Mouse (Mus musculus): Measurements from ENCODE around the gene Enpp3.

The Enpp3 gene

DNA sequence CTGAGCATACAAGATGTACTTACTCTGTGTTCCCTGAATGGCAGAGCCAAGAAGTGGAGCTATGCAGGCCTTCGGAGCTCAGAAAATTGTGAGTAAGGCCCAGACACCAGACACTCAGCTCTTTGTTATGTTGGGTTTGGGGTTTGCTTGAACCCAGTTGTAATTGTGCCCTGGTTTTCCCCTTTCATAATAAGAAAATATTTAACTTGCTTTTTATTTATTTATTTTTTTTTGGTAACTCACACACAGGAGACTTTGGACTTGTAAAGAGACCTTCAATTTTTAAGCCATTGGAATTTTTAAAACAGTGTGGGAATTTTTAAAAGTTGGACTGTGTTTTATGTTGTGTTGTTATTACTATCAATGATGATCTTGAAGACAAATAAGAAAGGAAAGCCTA lies at the start of gene Enpp3:
Enpp3 (minus strand) TSS at position 148 of the 400 bp plus-strand sequence.
- no peak for DNase-seq (ENCODE audit: low spot score in 2 of 2)

DNA sequence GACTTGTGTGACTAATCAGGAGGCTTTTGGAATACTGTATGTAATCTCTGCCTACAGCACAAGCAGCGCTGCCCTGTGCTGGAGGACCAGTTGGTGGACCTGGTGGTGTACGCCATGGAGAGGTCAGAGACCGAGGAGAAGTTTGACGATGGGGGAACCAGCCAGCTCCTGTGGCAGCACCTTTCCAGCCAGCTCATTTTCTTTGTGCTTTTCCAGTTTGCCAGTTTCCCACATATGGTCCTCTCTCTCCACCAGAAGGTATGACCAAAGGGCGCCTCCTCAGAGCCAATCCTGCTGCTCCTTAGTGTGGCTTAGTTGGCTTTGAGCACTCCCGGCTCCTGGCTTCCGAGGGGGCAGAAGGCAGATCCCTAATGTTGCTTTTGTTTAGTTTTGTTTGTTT lies 45.7 kb upstream of the Enpp3 start:
- DNase-seq (ENCODE audit: low spot score in 2 of 2) = no peak

DNA sequence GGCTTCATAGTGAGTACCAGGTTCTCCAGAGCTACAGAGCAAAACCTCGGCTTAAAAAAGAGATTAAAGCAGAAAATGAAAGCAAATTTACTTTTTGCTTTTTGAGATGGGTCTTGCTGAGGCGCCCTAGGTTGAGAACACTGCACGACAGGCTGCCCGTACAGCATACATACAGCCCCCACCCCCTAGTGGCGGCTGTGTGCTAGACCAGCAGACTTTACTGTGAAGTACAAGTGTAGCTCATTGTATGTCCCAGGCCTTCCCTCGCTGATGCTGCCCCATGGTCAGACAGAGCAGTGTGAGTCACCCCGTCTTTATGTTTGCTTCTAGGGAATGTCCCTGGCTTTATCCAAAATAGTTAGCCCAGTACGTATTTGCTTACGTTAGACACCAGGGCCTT lies 43.4 kb upstream of the Enpp3 start:
- DNase-seq (ENCODE audit: low spot score in 2 of 2) = peak in 1 of 2 experiments; percentile 41

DNA sequence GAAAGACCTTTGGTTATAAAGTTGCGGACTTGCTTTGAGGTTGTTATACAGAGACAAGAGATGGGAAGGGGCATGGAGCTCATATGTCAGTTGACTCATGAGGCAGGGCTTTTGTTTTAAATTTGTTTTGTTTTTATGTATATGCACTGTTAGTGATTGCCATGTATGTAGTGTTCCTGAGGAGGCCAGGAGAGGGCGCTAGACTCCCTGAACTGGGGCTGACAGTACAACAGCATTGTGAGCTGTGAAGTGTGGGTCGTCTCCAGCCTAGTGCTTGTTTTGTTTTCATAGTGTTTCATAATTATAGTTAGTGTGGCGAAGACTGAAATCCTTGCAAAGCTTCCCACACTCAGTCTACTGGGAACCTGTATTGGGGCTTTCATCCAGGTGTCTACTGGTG lies 31.0 kb upstream of the Enpp3 start:
- peak in 1 of 2 experiments; percentile 33 for DNase-seq (ENCODE audit: low spot score in 2 of 2)

DNA sequence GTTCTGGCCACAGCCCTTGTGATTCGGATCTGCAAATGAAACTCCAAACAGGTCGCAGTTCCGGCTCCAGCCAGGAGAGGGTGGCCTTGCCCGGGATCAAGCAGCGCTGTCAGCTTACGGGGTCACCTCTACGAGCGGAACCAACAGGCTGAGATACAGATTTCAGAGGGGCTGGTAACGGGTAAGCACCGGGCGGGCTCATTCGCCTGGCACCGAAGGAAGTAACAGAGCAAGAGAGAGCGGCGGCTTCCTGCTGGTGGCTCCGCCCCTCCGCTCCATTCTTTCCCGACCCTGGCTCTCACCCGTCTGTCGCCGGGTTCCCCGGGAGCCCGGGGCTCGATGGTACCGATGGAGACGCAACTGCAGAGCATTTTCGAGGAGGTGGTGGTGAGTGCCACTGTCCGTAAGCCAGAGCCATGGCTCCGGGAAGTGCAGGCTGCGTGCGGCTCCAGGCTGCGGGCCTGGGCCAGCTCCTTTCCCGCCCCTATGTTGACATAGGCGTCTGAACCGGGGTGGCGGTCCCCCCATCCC lies 27.2 kb upstream of the Enpp3 start, which contains the start of gene Med23:
Med23 (plus strand) TSS at position 227 of the 531 bp plus-strand sequence.
- peak; percentile 97 for DNase-seq (ENCODE audit: low spot score in 2 of 2)

DNA sequence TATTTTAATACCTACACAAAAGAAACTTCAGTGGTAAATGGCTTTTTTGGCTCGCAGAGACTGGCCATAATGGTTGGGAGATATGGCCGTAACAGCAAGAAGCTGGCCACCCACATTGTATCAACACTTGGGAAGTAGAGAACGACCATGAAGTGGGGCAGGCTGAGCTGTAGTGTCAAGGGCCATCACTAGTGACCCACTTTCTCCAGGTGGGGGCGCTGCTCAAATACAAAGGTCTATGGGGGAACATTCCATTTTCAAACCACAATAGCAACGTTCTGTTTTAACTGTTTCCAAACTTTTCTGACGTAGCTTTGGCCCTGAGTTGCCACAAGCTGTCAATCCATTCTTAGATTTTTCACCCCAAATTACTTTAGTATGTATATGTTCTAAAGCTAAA lies 21.8 kb upstream of the Enpp3 start:
- peak in 1 of 2 experiments; percentile 44 for DNase-seq (ENCODE audit: low spot score in 2 of 2)

DNA sequence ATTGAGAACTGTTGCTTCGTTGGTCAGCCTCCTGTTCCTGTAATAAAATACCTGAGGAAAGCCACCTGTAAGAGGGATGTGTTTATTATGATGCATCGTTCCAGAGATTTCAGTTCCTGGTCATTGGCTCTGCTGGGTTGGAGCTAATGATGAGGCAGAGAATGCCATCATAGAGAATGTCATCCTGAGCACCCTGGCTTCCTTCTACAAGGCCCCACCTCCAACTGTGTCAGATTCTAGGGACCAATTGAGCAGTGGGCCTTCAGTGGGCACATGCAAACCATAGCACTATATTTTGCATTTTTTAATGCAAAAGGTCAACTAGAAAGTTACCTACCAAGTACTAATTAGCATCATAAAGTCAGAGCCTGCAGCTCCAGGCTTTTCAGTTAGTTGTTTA lies 20.5 kb upstream of the Enpp3 start:
- no peak for DNase-seq (ENCODE audit: low spot score in 2 of 2)

DNA sequence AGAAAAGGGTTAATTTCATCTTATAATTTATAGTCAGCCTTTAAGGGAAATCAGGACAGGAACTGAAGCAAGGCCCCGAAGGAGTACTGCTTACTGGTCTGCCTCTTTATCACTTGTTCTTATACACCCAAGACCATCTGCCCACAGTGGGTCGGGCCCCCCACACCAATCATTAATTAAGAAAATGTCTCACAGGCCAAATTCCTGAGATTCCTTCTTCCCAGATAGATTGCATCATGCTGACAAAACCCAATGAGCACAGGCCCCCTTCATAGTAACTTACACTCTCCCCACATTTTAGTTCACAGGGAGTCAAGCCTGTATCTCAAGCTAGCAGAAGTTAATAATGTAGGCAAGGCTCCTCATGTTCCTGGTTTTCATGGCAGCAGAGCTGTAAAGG lies 625 bp downstream of the Enpp3 start:
- DNase-seq (ENCODE audit: low spot score in 2 of 2) = no peak

DNA sequence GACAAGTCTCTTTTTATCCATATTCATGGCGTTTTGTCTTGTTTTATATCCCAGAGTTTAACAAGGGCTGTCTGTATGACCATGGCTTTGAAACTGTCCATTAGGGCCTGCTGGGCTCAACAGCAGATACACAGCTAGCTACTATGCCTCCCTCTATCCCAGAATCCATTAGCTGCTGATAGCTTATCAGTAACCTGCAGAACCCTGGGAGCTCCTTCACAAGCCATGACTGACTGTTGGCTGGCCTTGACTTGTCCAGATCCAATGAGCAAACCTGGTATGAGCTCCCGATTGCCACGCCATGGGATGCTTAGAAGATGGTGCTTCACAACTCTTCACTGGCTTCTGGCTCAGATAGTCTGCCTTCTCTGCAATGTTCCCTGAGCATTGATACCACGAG lies 1.8 kb downstream of the Enpp3 start:
- DNase-seq (ENCODE audit: low spot score in 2 of 2) = no peak

DNA sequence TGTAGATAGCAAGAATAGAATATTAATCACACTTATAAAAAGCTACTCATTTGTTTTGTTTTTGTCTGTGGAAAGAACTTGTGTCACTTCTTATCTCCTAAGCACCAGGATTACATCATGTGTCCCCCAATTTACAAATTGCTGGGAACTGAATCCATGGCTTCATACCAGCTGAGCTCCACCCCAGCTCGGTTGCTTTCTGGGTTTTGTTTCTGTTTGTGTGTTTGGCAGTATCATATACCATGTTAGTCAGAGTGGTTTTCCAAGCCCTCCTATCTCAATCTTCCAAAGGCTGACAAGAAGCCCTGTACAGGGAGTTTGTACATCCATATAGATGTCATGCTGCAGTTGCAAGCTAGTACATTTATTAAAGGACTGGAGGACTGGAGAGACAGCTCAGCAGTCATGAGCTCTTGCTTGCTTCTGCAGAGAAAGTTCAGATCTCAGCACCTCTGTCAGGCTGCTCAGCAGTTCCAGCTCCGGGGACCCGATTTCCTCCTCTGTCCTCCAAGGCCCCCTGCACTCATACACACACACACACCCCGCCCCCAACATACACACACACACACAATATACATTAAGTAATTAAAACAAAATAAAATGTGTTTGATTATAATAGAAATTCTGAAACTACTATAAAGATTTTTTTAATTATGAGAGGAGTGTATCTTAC lies 6.1 kb downstream of the Enpp3 start:
- no peak for DNase-seq (ENCODE audit: low spot score in 2 of 2)

DNA sequence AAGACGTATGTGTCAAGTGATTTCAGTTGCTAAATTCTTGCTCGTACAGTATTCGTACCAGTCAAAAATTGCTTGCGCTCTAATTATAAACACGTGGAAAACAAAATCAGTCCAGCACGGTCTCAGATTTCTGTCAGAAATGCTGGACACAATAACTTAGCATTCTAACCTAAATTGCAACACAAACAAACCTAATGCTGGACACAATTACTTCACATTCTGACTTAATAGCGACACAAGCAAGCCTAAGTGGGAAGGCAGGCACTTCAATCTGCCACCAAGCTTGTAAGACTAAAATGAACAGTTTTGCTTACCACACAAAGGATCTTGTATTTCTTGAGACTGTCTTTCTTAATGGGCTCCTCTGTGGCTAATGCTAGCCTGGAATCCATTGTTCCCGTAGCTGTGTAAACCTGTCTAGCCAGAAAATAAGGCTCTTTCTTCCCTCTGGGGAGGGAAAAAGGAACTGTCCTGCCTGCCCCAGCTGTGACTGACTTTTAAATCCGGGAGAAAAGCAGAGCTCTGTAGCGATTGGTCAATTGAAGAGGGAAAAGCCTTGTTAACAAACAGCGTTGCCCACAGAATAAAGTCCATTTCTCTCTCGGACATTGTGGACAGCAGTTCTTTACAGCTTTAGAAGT lies 6.8 kb downstream of the Enpp3 start:
- no peak for DNase-seq (ENCODE audit: low spot score in 2 of 2)

DNA sequence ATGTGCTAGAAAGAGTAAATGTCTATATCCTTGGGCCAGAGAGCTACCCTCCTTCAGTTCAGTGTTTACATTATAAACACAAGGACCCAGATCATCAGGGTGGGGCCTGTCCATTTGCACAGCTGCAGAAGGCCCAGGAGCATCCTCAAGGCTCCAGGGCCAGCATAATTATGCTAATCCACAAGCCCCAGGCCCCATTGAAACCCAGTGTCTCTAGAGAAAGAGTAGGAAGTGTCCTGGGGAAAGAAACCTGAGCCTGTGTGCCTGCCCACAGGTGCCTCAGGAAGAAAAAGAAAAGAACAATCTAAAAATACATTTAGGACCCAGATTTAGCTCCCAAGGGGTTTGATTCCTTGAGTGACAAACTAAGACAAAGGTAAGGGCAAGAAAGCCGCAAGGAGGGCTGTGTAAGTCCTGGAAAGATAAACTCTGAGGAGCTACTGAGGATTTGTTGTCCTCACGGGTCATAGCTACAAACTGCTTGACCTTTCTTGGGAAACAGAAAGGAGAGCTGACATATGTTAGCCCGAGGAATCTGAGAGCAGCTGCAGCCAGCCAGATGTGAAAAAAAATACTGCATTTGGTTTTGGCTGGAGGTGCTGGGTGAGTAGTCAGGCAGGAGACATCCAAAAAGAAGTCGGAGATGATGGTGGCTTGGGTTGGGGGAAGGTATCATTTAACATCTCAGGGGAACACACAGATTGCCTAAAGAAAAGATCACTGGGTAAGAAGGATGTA lies 7.8 kb downstream of the Enpp3 start:
- DNase-seq (ENCODE audit: low spot score in 2 of 2) = no peak

DNA sequence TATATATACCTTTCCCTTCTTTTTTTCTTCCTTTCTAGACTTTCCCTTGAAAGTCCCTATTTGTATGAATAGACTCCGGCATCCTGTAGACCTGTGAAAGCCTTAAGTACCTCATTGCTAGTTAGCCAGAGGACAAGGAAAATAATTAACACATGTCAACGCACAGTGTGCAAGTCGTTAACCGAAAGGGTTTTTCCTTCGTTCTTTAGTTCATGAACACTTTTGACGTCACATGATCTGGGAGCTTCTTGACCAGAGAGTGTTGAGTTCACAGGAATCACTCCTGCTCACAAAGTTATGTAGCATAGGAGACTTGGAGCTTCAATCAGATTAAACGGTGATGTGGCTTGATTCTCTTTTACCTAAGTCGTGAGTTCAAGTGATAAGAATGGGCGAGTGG lies 10.3 kb downstream of the Enpp3 start:
- DNase-seq (ENCODE audit: low spot score in 2 of 2) = no peak

DNA sequence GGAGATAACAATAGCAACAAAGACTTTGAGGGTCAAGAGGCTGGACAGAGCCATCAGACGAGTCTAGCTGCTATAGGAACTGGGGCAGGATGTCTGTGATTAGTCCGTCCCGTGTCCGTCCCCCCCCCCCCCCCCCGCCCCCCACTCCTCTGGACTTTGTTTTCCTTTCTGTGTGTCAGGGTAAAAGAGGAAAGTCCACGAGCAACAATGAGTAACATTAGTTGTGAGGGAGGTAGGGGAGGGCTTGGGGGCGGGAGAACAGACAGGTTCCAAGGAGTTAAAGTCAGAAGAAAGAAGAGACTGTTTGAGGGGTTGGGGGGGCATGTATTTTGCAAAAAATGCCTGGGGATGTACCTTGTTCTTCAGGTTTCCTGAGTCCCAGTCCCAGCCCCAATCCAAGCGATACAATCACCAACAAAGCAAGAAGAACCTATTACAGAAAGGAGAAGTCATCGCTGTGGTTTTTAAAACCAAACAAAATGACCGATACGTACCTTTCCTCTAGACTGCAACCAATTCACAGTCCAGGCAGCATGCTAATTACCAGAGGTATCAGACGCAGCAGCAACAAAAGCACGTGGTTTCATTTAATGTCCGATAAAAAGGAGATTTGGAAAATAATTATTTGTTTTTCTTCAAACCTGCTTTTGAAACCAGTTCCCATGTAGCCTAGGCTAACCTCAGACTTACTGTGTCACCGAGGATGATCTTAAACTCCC lies 11.1 kb downstream of the Enpp3 start:
- DNase-seq (ENCODE audit: low spot score in 2 of 2) = no peak

DNA sequence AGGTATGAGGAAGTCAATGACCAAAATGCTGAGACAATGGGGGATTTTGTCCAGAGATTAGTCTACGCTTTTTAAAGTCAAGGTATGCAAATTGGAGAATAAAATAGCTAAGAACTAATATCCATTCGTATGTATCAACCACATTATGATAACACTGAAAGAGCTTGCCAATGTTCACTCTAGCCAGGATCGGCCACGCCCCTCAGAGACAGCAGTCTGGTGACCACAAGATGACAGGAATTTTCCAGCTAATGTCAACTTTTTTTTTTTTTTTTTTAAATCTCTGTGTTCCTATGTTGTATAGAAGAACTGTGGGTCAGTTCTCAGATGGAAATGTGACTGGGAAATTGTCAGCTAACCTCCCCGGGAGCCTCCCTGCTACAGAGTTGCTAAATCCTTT lies 12.2 kb downstream of the Enpp3 start:
- DNase-seq (ENCODE audit: low spot score in 2 of 2) = peak in 1 of 2 experiments; percentile 22

DNA sequence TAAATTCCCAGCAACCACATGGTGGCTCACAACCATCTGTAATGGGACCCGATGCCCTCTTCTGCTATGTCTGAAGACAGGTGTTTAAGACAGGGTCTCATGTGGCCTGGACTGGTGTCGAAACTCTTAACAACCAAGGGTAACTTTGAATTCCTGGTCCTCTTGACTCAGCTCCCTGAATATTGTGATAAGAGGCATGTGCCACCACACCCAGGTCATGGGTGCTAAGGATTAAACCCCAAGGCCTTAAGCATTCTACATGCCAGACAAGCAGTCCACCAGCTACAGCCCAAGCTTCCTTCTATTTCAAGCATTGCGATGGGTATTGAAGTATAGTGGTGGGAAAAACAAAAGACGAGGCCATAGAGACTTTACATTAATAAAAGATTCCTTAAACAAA lies 14.5 kb downstream of the Enpp3 start:
- DNase-seq (ENCODE audit: low spot score in 2 of 2) = peak; percentile 23 to 25

DNA sequence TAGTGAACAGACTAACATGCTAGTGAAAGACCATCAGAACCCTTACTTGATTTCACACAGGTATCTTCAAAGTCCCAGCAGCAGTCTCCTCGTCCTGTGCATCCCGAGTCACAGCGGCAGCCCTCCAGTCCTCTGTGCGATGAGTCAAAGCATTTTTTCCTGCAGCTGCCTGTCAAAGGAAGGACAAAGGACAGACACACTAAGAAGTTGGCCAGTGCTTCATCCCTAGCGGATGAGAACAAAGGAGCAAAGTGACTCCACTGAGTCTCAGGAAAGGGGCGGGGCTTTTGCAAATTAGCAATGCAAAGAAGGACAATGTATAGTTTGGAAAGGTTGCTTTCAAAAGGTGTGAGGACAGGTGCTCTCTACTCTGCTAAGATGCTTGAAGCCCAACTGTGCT lies 16.5 kb downstream of the Enpp3 start:
- no peak for DNase-seq (ENCODE audit: low spot score in 2 of 2)

DNA sequence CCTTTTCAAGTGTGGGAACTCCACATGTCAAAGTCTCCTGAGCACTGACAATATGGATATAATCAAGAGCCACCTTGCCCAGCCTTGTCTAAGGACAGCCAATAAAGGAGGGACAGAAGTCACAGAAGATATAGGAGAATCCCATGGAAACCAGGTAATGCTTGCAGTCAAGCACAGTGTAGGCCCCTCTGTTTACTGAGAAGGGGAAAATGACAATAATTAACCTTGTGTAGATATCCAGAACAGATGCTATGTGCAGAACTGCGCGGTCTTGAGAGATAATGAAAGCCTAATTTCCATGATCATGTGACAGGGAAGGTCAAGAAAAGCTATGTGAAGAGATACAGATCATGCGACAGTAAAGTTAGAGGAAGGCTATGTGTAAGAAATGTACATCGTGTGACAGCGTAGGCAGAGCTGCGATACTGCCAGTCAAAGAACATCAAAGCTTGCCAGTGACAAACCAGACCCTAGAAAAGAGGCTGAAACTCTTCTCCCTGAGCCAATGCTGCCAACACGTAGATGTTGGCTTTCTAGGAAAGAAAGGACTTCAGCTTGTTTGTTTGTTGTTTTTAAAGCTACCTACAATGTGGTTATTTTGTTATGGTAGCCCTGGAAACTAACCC lies 17.1 kb downstream of the Enpp3 start:
- DNase-seq (ENCODE audit: low spot score in 2 of 2) = no peak

DNA sequence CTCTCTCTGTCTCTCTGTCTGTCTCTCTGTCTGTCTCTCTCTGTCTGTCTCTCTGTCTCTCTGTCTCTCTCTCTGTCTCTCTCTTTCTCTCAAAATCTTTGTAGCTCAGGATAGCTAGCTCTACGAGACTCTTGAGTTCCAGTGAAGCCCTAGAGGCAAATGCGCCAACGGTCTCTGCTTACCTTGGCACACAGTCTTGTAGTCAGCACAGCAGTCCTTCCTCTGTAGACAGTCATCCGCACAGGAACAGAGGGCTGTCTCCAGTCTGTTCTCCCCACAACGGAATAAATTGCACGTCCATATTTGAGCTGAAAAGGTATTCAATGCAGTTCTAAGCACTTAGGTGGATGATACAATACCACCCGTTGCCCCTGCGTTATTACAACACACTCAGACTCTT lies 18.0 kb downstream of the Enpp3 start:
- no peak for DNase-seq (ENCODE audit: low spot score in 2 of 2)

DNA sequence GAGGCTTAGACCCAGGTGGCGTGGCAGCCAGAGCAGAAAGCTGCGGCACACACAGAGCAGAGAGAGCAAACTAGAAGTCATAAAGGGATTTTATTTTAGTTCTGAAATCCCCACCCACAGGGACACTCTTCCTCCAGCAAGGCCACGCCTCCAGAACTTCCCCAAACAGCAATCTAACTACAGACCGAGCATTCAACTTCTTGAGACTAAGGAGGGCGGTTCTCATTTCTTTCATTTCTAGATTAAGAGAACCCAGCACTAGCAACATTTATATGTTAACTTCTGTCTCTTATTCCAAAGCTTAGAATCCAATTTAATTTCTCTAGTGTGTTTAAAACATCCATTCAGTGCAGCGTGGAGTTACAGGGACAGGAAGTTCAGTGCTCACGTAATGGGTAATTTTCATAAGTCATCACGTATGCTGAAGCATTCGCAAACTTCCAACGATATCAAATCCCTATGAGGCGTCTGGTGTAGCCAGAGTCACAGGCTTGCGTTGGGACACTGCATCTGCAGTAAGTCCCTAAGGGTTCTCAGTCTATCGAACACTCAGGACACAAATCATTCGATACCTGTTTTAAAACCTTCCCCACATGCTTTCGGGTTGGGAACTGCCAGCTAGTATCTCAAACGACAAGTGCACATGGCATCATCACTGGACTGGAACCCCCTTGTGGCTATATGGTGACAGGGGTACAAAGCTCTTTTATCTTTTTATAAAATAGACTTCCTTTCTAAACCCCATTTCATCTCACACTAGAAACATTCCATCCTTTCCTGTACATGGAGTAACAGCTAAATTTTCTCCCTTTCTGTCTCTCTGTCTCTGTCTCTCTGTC lies 18.7 kb downstream of the Enpp3 start:
- peak in 1 of 2 experiments; percentile 51 for DNase-seq (ENCODE audit: low spot score in 2 of 2)

DNA sequence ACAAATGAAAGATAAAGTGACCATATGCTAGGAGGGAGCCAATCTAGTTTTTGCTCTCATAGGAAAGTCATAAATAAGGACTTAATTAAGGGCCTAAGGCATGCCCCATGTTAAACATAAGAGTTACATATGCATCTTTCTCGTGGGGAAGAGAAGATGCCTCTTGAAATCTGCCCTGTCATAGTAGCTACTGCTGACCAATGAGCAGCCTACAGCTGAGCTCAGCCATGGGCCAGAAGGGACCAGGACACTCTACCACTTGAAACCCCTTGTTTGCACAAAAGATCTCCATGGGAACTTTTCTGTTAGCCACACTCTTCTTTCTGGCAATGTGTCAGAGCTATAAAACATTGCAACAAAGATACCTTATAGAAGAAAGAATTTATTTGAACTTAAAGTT lies 19.4 kb downstream of the Enpp3 start:
- DNase-seq (ENCODE audit: low spot score in 2 of 2) = no peak

All from spleen, postnatal 10 days (tissue).